Mouse (Mus musculus) heart, embryonic 15.5 days (tissue): ENCODE data around the gene Swt1. TPM values are rescaled to one million over a fixed set of nuclear protein-coding genes. Genes with fewer than 3 reads are reported as not detected.

Experiments
- ATAC-seq: fragments of 200-750 bp; cut with Nextera tagmentation; replicated peaks from 2 replicates; pipeline ENCODE4 v1.8.0; 2017; ENCODE audit warnings: low read depth, moderate TSS enrichment; ENCODE audit not compliant: insufficient number of reproducible peaks, insufficient read depth, low FRiP score
- H3K27ac ChIP-seq: fragments of 300-500 bp; sonication (generic); 2 replicates; pipeline ENCODE4 v1.5.1; 2015; ENCODE audit warnings: mild to moderate bottlenecking, inconsistent platforms
- H3K27me3 ChIP-seq: fragments of 300-500 bp; sonication (generic); 2 replicates; pipeline ENCODE4 v1.6.1; 2015; ENCODE audit warnings: inconsistent platforms
- H3K36me3 ChIP-seq: fragments of 300-500 bp; sonication (generic); 2 replicates; pipeline ENCODE4 v1.6.1; 2015; ENCODE audit warnings: mild to moderate bottlenecking, inconsistent platforms
- H3K4me1 ChIP-seq: fragments of 300-500 bp; sonication (generic); replicated peaks from 2 replicates; pipeline ENCODE4 v1.6.1; 2015; ENCODE audit warnings: inconsistent platforms
- H3K4me2 ChIP-seq: fragments of 300-500 bp; sonication (generic); 2 replicates; pipeline ENCODE4 v1.6.1; 2015; ENCODE audit warnings: inconsistent platforms, mild to moderate bottlenecking, moderate library complexity
- H3K4me3 ChIP-seq: fragments of 300-500 bp; sonication (generic); 2 replicates; pipeline ENCODE4 v1.5.1; 2015; ENCODE audit warnings: mild to moderate bottlenecking, inconsistent platforms
- H3K9ac ChIP-seq: fragments of 300-500 bp; sonication (generic); 2 replicates; pipeline ENCODE4 v1.6.1; 2015; ENCODE audit warnings: mild to moderate bottlenecking, inconsistent platforms
- H3K9me3 ChIP-seq: fragments of 300-500 bp; sonication (generic); replicated peaks from 2 replicates; pipeline ENCODE4 v1.6.1; 2016; ENCODE audit warnings: inconsistent platforms
- WGBS: fragments of 180-500 bp; shearing (Covaris S2); methylation state at CpG from one replicate; pipeline ENCODE4 v1.1.7; 2015; ENCODE audit warnings: mixed read lengths; 5-methylcytosine and 5-hydroxymethylcytosine counted together
- microRNA-seq: library from miRNA; unstranded; fragments of <30 nt; microRNA quantifications from one replicate; pipeline ENCODE4, GENCODE M21; 2016
- polyA plus RNA-seq: library from polyadenylated mRNA; unstranded; fragments of >200 nt; fragmentation: Nextera tagmentation; extraction: Ambion mirVana; gene quantifications from 2 replicates; pipeline ENCODE4 v1.2.1, GENCODE M21; 2015

Gene Swt1
- polyA plus RNA-seq, 1 experiment from 2014 or later: 16.9 TPM

- Histone ChIP-seq H3K36me3 (no peaks in the 10 kb centered on the region), H3K9me3 (no peaks in the 10 kb centered on the region), H3K9ac (no peak overlapping the region), H3K4me2 (no peak overlapping the region), H3K27ac (no peak overlapping the region), H3K4me3 (no peak overlapping the region), H3K27me3 (no peaks in the 10 kb centered on the region), H3K4me1 (no peaks in the 10 kb centered on the region)
- no peak for ATAC-seq
- WGBS: 80% methylated on average over 7 of the region's 7 CpGs
These were observed 109.0 kb downstream of the Swt1 start for GRCm38 (mm10) chr1:151319267-151319666.

Small RNA genes within 50 kb of the gene (microRNA-seq; reads per million reads assigned to microRNA genes)
- 1.7 reads per million for gene Mir7682

Other genes with a start within 250 kb of the Swt1 start
- gene Gm47985, start 245.9 kb downstream of the Swt1 start, polyA plus RNA-seq: 0.09 TPM in 1 of 2 replicates, not detected in the other
- not detected in 2 replicates for gene Gm8947, start 236.1 kb downstream of the Swt1 start, polyA plus RNA-seq
- not detected in 2 replicates for gene Gm47995, start 230.0 kb downstream of the Swt1 start, polyA plus RNA-seq
- gene 3110040M04Rik, start 224.3 kb downstream of the Swt1 start, polyA plus RNA-seq: not detected in 2 replicates
- gene Gm47996, start 218.3 kb downstream of the Swt1 start, polyA plus RNA-seq: not detected in 2 replicates
- 278 and 308 TPM in 2 replicates for gene Ivns1abp, start 84.0 kb downstream of the Swt1 start, polyA plus RNA-seq
- 37.1 and 39.6 TPM in 2 replicates for gene Trmt1l, start 87 bp upstream of the Swt1 start, polyA plus RNA-seq
- 55.6 and 57.9 TPM in 2 replicates for gene Rnf2, start 72.5 kb upstream of the Swt1 start, polyA plus RNA-seq
- 14.3 and 14.4 TPM in 2 replicates for gene Fam129a, start 142.7 kb upstream of the Swt1 start, polyA plus RNA-seq